Mouse (Mus musculus) midbrain, embryonic 10.5 days (tissue): Measurements from ENCODE around the gene Gm17067. TPM values are rescaled to one million over a fixed set of nuclear protein-coding genes. Genes with fewer than 3 reads are reported as not detected.
"Not testable (repeated sequence)": the region's sequence is repeated elsewhere in the genome, so short reads cannot be mapped to it uniquely, and the experiment has no call there.

Source experiments
- DNase-seq: peaks from one replicate; pipeline ENCODE4 v3.0.0-alpha.2; 2017; ENCODE audit warnings: low spot score
- H3K27ac ChIP-seq: fragments of 300-500 bp; sonication (generic); replicated peaks from 2 replicates; pipeline ENCODE4 v1.5.1; 2016; ENCODE audit warnings: mild to moderate bottlenecking
- H3K27me3 ChIP-seq: fragments of 300-500 bp; sonication (generic); 2 replicates; pipeline ENCODE4 v1.6.1; 2016; ENCODE audit warnings: low read depth, mild to moderate bottlenecking; ENCODE audit not compliant: poor library complexity, severe bottlenecking
- H3K36me3 ChIP-seq: fragments of 300-500 bp; sonication (generic); 2 replicates; pipeline ENCODE4 v1.6.1; 2016; ENCODE audit warnings: mild to moderate bottlenecking, moderate library complexity
- H3K4me1 ChIP-seq: fragments of 300-500 bp; sonication (generic); 2 replicates; pipeline ENCODE4 v1.6.1; 2016
- H3K4me3 ChIP-seq: fragments of 300-500 bp; sonication (generic); 2 replicates; pipeline ENCODE4 v1.5.1; 2016; ENCODE audit warnings: mild to moderate bottlenecking, moderate library complexity
- H3K9me3 ChIP-seq: fragments of 300-500 bp; sonication (generic); replicated peaks from 2 replicates; pipeline ENCODE4 v1.6.1; 2016; ENCODE audit warnings: mild to moderate bottlenecking
- WGBS: fragments of 180-500 bp; shearing (Covaris S2); methylation state at CpG from one replicate; pipeline ENCODE4 v1.1.7; 2016; 5-methylcytosine and 5-hydroxymethylcytosine counted together
- polyA plus RNA-seq: library from polyadenylated mRNA; unstranded; fragments of >200 nt; fragmentation: Nextera tagmentation; extraction: Ambion mirVana; gene quantifications from 2 replicates; pipeline ENCODE4 v1.2.1, GENCODE M21; 2016

Gm17067 gene
- not detected in 2 replicates for polyA plus RNA-seq

DNA sequence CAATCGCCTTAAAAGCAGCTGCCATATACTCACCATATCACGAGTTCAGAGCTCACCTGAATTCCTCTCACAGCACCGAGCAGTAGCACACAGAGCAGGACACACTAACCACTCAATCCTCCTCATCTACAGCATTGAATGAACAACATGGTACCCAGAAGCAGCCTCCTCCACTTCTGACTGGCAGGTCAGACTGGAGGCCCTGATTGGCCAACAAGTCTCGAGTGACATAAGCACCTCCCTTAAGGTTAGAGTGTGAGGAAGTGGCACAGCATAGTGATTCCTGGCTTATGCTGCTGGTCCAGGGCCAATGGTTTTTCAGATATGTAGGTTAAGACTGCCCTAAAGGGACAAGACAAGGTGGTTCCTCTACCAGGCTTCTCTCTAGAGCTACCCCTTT, at the start of gene Gm17067:
Gm17067 (minus strand) TSS at position 101 of the 400 bp plus-strand sequence.
- H3K27me3 ChIP-seq, H3K4me1 ChIP-seq, H3K36me3 ChIP-seq, H3K4me3 ChIP-seq, H3K27ac ChIP-seq, DNase-seq: not testable (repeated sequence)
- 87% methylated on average over 4 of the region's 4 CpGs for whole genome bisulfite sequencing
- H3K9me3 ChIP-seq = peaks cover 43% of the 10 kb centered on the region

DNA sequence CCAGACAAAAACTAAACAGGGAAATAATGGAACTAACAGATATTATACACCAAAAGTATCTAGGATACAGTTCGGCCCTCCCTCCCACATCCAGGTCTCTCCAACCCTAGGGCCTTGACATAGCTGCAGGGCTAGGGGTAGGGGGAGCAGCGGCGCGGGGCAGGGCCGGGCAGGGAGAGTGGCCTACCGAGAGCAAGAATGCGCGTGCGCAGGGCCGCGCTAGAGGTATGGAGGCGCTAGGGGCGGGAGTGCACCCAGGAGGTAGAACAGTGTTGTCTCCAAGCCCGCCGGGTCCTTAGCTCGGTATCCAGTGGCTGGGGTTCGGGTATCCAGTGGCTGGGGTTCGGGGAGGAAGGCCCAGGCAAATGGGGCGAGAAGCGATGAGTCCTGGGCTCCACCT, 23.0 kb upstream of the Gm17067 start:
- no peaks in the 10 kb centered on the region for H3K36me3 ChIP-seq
- peaks cover 10% of the 10 kb centered on the region for H3K9me3 ChIP-seq
- H3K27ac ChIP-seq = no peak overlapping the region
- no peak for DNase-seq
- WGBS = 42% methylated on average over 20 of the region's 20 CpGs
- no peak overlapping the region for H3K4me3 ChIP-seq
- H3K4me1 ChIP-seq = no peaks in the 10 kb centered on the region
- H3K27me3 ChIP-seq = no peaks in the 10 kb centered on the region

DNA sequence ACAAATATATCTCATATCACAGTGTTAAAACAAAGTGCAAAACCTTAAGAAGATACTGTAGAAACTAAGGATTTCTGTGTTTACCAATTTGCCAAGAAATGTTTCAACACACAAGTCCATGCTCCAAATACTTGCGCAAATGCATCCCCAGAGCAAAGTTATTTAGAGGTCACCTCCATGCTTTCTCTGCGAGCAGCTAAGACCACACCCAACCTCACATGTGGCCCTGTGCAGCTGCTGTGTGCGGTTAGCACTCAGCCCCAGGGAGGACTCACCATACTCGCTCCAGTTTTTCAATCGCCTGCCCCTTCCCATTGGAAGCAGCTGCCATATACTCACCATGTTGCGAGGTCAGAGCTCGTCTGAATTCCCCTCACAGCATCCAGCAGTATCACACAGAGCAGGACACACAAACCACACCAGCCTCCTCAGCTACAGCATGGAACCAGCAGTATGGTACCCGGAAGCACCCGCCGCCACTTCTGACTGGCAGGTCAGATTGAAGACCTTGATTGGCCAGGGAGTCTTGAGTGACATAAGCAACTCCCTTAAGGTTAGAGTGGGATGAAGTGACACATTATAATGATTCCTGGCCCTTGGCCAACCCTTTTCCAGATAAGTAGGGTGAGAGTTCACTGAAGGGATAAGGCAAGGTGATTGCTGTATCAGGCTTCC, 11.9 kb upstream of the Gm17067 start:
- Histone ChIP-seq H3K27ac (no peak overlapping the region), H3K27me3 (no peaks in the 10 kb centered on the region), H3K4me1 (no peaks in the 10 kb centered on the region), H3K4me3 (no peak overlapping the region), H3K36me3 (no peaks in the 10 kb centered on the region), H3K9me3 (peaks cover 54% of the 10 kb centered on the region)
- 87% methylated on average over 10 of the region's 10 CpGs for WGBS
- no peak for DNase-seq

DNA sequence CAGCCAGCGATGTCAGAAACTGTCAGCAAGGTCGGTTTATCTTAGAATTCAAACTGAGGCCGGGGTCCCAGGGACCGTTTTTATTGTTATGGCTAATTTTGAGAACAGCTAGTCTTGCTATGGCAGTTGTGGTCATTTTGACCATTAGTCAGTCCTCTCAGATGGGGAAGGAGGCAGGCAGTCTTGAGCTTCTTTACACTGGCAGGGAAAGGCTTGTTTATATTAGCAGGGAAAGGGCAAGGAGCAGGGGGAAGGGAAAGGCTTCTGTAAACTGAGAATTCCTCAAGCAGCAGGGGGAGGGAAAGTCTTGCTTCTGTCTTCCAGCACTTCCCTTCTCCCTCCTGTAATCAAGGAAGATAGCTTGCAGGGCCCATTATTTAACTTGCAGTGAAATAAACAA, 33.6 kb downstream of the Gm17067 start:
- H3K4me3 ChIP-seq = peak overlapping the region; percentile 59
- peak overlapping the region; percentile 84 for H3K27ac ChIP-seq
- H3K27me3 ChIP-seq, H3K4me1 ChIP-seq, H3K36me3 ChIP-seq: not testable (repeated sequence)
- DNase-seq = peak; percentile 14
- WGBS = 1% methylated on average over 4 of the region's 4 CpGs
- H3K9me3 ChIP-seq = peaks cover 15% of the 10 kb centered on the region; the same call in 1 of the 2 replicates

DNA sequence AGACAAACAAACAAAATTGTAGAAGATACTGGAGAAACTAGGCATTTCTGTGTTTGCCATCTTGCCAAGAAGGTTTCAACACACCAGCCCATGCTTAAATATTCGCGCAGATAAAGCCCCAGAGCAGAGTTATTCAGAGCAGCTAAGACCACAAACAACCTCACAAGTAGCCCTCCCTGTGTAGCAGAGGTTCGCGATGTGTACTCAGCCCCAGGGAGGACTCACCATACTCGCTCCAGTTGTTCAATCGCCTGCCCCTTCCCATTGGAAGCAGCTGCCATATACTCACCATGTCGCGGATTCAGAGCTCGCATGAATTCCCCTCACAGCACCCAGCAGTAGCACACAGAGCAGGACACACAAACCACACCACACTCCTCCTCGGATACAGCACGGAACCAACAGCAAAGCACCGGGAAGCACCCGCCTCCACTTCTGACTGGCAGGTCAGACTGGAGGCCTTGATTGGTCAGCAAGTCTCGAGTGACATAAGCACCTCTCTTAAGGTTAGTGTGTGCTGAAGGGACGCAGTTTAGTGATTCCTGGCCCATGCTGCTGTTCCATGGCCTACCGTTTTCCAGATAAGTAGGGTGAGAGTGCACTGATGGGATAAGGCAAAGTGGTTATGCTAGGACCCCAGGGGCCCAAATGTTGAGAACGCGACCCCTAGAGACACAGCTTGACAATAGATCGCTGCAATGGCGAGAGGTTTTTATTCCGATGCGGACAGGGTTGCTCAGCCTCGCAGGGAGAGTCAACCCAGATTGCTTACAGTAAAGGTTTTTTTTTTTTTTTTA, 34.3 kb downstream of the Gm17067 start, which contains the start of gene Zfp975:
Zfp975 (minus strand) TSS at position 381 of the 797 bp plus-strand sequence.
- WGBS = 1% methylated on average over 23 of the region's 23 CpGs
- Histone ChIP-seq H3K9me3 (peaks cover 15% of the 10 kb centered on the region; the same call in 1 of the 2 replicates), H3K4me3 (peak within 1 kb of the TSS; percentile 59), H3K27ac (peak within 1 kb of the TSS; percentile 84)
- not testable (repeated sequence) for H3K36me3 ChIP-seq, H3K27me3 ChIP-seq, H3K4me1 ChIP-seq
- DNase-seq = peak; percentile 78

DNA sequence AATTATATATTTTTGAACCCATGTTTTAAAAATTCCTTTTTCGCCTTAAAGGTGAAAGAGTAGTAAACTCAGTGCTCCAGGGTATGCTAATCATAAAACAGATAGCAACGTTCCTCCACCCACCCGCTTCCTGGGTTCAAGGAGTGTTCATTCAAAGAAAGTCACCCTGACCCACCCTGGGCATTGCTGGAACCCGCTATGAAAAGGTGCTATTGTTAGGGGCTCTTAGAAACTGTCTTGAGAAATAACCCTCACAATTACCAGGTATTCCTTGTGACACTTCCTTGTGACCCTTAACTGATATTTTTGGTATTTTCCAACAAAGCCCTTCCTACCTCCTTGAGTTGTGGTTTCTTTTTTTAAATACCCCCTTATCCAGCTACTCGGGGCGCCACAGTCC, 46.7 kb downstream of the Gm17067 start:
- WGBS = 95% methylated on average over 6 of the region's 6 CpGs

DNA sequence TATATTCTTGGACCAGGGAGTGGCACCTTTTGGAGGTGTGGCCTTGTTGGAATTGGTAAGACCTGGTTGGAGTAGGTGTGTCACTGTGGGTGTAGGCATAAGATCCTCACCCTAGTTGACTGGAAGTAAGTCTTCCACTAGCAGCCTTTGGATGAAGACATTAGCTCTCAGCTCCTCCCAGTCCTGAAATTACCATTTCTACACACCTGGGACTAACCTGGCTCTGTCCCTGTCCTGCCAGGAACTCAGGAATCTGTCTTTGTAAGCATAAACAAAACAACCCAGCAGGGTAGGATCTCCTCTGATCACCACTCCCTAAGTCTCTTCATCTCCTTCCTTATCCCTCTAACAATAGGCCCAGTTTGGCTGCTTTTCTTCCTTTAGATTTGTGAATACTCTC, 47.2 kb downstream of the Gm17067 start:
- not testable (repeated sequence) for H3K27ac ChIP-seq, H3K36me3 ChIP-seq, H3K4me1 ChIP-seq, DNase-seq, H3K4me3 ChIP-seq, H3K27me3 ChIP-seq
- H3K9me3 ChIP-seq = peaks cover 51% of the 10 kb centered on the region

More for the DNA sequence above, 46.7 kb downstream of the Gm17067 start:
- peaks cover 50% of the 10 kb centered on the region for H3K9me3 ChIP-seq
- not testable (repeated sequence) for H3K27me3 ChIP-seq, H3K36me3 ChIP-seq, H3K27ac ChIP-seq, H3K4me1 ChIP-seq, DNase-seq, H3K4me3 ChIP-seq

DNA sequence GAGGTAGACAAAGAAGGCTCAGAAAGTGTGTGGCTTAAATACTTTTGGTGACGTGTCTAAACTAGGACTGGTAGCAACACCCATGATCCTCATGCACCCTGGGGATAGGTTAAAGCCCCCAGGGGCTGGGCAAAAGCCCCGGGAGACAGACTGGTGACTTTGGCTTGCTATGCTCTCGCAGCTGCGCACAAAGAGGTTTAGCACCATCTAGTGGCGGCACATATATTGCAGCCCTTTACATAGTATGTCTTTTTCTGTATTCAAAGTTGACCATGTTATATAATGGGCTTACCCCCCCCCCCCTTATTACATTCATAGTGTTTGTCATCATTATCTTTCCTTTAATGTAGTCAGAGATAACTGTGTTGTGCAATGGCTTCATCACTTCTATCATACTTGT, 66.7 kb downstream of the Gm17067 start:
- H3K27me3 ChIP-seq, H3K4me1 ChIP-seq, DNase-seq, H3K4me3 ChIP-seq, H3K27ac ChIP-seq: not testable (repeated sequence)
- Histone ChIP-seq H3K9me3 (peaks cover 68% of the 10 kb centered on the region), H3K36me3 (peaks cover 37% of the 10 kb centered on the region)
- 72% methylated on average over 5 of the region's 5 CpGs for WGBS

Other genes starting within 250 kb of the Gm17067 start
- gene Zfp141, start 221.3 kb downstream of the Gm17067 start, polyA plus RNA-seq = 11.7 and 11.8 TPM in 2 replicates
- not detected in 2 replicates for gene Gm21028, start 148.4 kb downstream of the Gm17067 start, polyA plus RNA-seq
- gene Zfp977, start 134.5 kb downstream of the Gm17067 start, polyA plus RNA-seq = 1.0 and 1.3 TPM in 2 replicates
- 2.7 and 2.9 TPM in 2 replicates for gene Zfp976, start 84.4 kb downstream of the Gm17067 start, polyA plus RNA-seq
- gene Zfp975, start 34.3 kb downstream of the Gm17067 start, polyA plus RNA-seq = 7.2 and 8.1 TPM in 2 replicates
- gene Vmn2r62, start 66.5 kb upstream of the Gm17067 start, polyA plus RNA-seq = not detected in 2 replicates
- not detected in 2 replicates for gene Gm2381, start 140.2 kb upstream of the Gm17067 start, polyA plus RNA-seq
- not detected in 2 replicates for gene Vmn2r63, start 206.8 kb upstream of the Gm17067 start, polyA plus RNA-seq